Mouse (Mus musculus) neural tube, embryonic 15.5 days (tissue): Measurements from ENCODE around the gene Btbd18. TPM values are rescaled to one million over a fixed set of nuclear protein-coding genes. Genes with fewer than 3 reads are reported as not detected.

ENCODE experiments used
- ATAC-seq: fragments of 200-750 bp; cut with Nextera tagmentation; 2 replicates; pipeline ENCODE4 v1.8.0; 2017; ENCODE audit warnings: mild to moderate bottlenecking, moderate TSS enrichment, moderate library complexity; ENCODE audit not compliant: low FRiP score
- H3K27ac ChIP-seq: fragments of 300-500 bp; sonication (generic); replicated peaks from 2 replicates; pipeline ENCODE4 v1.5.1; 2015; ENCODE audit warnings: mild to moderate bottlenecking, inconsistent platforms
- H3K27me3 ChIP-seq: fragments of 300-500 bp; sonication (generic); replicated peaks from 2 replicates; pipeline ENCODE4 v1.6.1; 2015; ENCODE audit warnings: inconsistent platforms
- H3K36me3 ChIP-seq: fragments of 300-500 bp; sonication (generic); 2 replicates; pipeline ENCODE4 v1.6.1; 2015; ENCODE audit warnings: inconsistent platforms
- H3K4me1 ChIP-seq: fragments of 300-500 bp; sonication (generic); 2 replicates; pipeline ENCODE4 v1.6.1; 2015; ENCODE audit warnings: inconsistent platforms
- H3K4me2 ChIP-seq: fragments of 300-500 bp; sonication (generic); 2 replicates; pipeline ENCODE4 v1.6.1; 2015; ENCODE audit warnings: inconsistent platforms, mild to moderate bottlenecking, moderate library complexity
- H3K4me3 ChIP-seq: fragments of 300-500 bp; sonication (generic); replicated peaks from 2 replicates; pipeline ENCODE4 v1.5.1; 2015; ENCODE audit warnings: mild to moderate bottlenecking, inconsistent platforms
- H3K9ac ChIP-seq: fragments of 300-500 bp; sonication (generic); replicated peaks from 2 replicates; pipeline ENCODE4 v1.6.1; 2015; ENCODE audit warnings: mild to moderate bottlenecking, inconsistent platforms
- H3K9me3 ChIP-seq: fragments of 300-500 bp; sonication (generic); replicated peaks from 2 replicates; pipeline ENCODE4 v1.6.1; 2016; ENCODE audit warnings: inconsistent platforms
- WGBS: fragments of 180-500 bp; shearing (Covaris S2); methylation state at CpG from one replicate; pipeline ENCODE4 v1.1.7; 2015; ENCODE audit warnings: mixed read lengths; 5-methylcytosine and 5-hydroxymethylcytosine counted together
- polyA plus RNA-seq: library from polyadenylated mRNA; unstranded; fragments of >200 nt; fragmentation: Nextera tagmentation; extraction: Ambion mirVana; gene quantifications from 2 replicates; pipeline ENCODE4 v1.2.1, GENCODE M21; 2015

The Btbd18 gene
- polyA plus RNA-seq, 1 experiment from 2014 or later: 0.28 TPM

GRCm38 (mm10) chr2:84714422-84714810 lies 55.5 kb downstream of the Btbd18 start:
- Histone ChIP-seq H3K27me3 (no peaks in the 10 kb centered on the region), H3K4me3 (peak overlapping the region; percentile 95), H3K27ac (peak overlapping the region; percentile 97), H3K36me3 (peaks cover 11% of the 10 kb centered on the region), H3K4me1 (peaks cover 31% of the 10 kb centered on the region), H3K4me2 (peak overlapping the region; percentile 82), H3K9ac (peak overlapping the region; percentile 82), H3K9me3 (no peaks in the 10 kb centered on the region)
- peak; percentile 4 for ATAC-seq
- 0% methylated on average over 18 of the region's 26 CpGs for WGBS

- Histone ChIP-seq H3K4me2 (peak within 1 kb of the TSS; percentile 82), H3K9me3 (no peaks in the 10 kb centered on the region), H3K27ac (peak within 1 kb of the TSS; percentile 97), H3K4me3 (peak within 1 kb of the TSS; percentile 95), H3K9ac (peak within 1 kb of the TSS; percentile 82), H3K27me3 (no peaks in the 10 kb centered on the region), H3K36me3 (peaks cover 7% of the 10 kb centered on the region), H3K4me1 (peaks cover 27% of the 10 kb centered on the region)
- ATAC-seq: peak; percentile 97
- 3% methylated on average over 88 of the region's 107 CpGs for WGBS
Measured at GRCm38 (mm10) chr2:84714811-84715561, 56.1 kb downstream of the Btbd18 start, which contains the start of gene Zdhhc5. Gene Zdhhc5, minus strand, starts transcription at chr2:84715180.

- peaks cover 27% of the 10 kb centered on the region for H3K4me1 ChIP-seq
- peak overlapping the region; percentile 95 for H3K4me3 ChIP-seq
- WGBS: under 1% methylated on average over 33 of the region's 33 CpGs
- peak overlapping the region; percentile 97 for H3K27ac ChIP-seq
- no peaks in the 10 kb centered on the region for H3K27me3 ChIP-seq
- no peaks in the 10 kb centered on the region for H3K9me3 ChIP-seq
- peak overlapping the region; percentile 82 for H3K4me2 ChIP-seq
- H3K9ac ChIP-seq: peak overlapping the region; percentile 64
- no peaks in the 10 kb centered on the region for H3K36me3 ChIP-seq
- ATAC-seq: peak; percentile 97
Measured at GRCm38 (mm10) chr2:84715562-84716361, 56.9 kb downstream of the Btbd18 start.

DNA sequence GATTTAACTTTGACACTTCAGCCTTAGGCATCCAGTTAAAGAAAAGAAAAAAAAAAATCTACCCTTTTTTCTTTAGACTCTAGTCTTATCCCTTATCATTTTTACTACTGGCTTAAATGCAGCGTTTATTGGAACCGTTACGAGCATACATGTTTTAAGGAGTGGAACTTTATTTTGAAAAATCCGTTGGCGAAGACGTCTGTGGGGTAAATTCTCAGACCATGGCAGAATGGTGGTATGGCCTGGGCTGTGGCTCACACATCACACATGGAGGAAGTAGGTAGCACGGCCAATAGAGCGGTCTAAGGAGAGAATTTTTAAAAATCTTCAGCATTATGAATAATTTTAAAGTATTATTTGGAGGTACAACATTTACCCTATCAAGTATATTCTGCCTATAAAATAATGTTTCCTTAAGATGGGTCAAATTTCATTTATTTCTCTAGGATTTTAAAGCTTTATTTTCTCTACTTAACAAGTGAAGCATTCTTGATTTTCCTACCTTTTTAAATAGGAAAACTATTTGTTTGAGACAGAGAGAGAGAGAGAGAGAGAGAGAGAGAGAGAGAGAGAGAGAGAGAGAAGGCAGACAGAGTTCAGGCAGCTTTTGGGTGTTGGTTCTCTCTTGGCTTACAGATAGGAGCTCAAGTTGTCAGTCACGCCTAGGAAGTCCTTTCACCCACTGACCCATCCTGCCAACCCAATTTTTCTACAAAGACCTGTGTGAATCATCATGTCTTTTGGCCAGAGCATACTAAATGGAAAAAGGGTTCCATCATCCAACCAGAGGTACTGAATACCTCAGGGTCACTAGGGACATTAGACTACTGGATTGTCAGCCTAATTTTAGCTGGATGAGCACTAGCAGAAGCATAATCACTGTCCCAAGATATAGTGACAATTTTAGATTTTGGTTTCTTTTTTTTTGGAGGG lies 57.8 kb downstream of the Btbd18 start:
- Histone ChIP-seq H3K27me3 (no peaks in the 10 kb centered on the region), H3K9ac (peak overlapping the region; percentile 64), H3K4me1 (peaks cover 33% of the 10 kb centered on the region), H3K27ac (peak overlapping the region; percentile 97), H3K36me3 (peaks cover 3% of the 10 kb centered on the region; the same call in 1 of the 2 replicates), H3K9me3 (no peaks in the 10 kb centered on the region), H3K4me3 (peak overlapping the region; percentile 95), H3K4me2 (peak overlapping the region; percentile 82)
- WGBS: 38% methylated on average over 9 of the region's 9 CpGs
- ATAC-seq: no peak

- Histone ChIP-seq H3K9me3 (no peaks in the 10 kb centered on the region), H3K27ac (no peak overlapping the region), H3K4me1 (peaks cover 29% of the 10 kb centered on the region), H3K9ac (no peak overlapping the region), H3K4me3 (no peak overlapping the region), H3K27me3 (no peaks in the 10 kb centered on the region), H3K36me3 (peaks cover 4% of the 10 kb centered on the region; the same call in 1 of the 2 replicates), H3K4me2 (no peak overlapping the region)
- ATAC-seq: no peak
- WGBS: 94% methylated on average over 4 of the region's 4 CpGs
Measured at GRCm38 (mm10) chr2:84717357-84717756, 58.5 kb downstream of the Btbd18 start.

Other genes starting within 250 kb of the Btbd18 start
- 23.2 and 26.9 TPM in 2 replicates for gene Calcrl, start 233.7 kb upstream of the Btbd18 start, polyA plus RNA-seq
- 21.2 and 25.9 TPM in 2 replicates for gene Tfpi, start 182.3 kb upstream of the Btbd18 start, polyA plus RNA-seq
- 27.5 and 27.6 TPM in 2 replicates for gene Ctnnd1, start 8.3 kb upstream of the Btbd18 start, polyA plus RNA-seq
- 189 and 204 TPM in 2 replicates for gene Selenoh, start 11.7 kb downstream of the Btbd18 start, polyA plus RNA-seq
- not detected in 2 replicates for gene Gm28635, start 19.0 kb downstream of the Btbd18 start, polyA plus RNA-seq
- gene Med19, start 19.3 kb downstream of the Btbd18 start, polyA plus RNA-seq: 52.7 and 53.0 TPM in 2 replicates
- gene Tmx2, start 20.1 kb downstream of the Btbd18 start, polyA plus RNA-seq: 298 and 334 TPM in 2 replicates
- 15.6 and 17.6 TPM in 2 replicates for gene Zdhhc5, start 56.1 kb downstream of the Btbd18 start, polyA plus RNA-seq
- 19.7 and 23.8 TPM in 2 replicates for gene Clp1, start 68.3 kb downstream of the Btbd18 start, polyA plus RNA-seq
- gene Ypel4, start 75.0 kb downstream of the Btbd18 start, polyA plus RNA-seq: 15.0 and 16.2 TPM in 2 replicates
- 5.0 and 5.9 TPM in 2 replicates for gene Gm19426, start 84.6 kb downstream of the Btbd18 start, polyA plus RNA-seq
- gene Serping1, start 116.4 kb downstream of the Btbd18 start, polyA plus RNA-seq: 33.1 and 38.3 TPM in 2 replicates
- gene Ube2l6, start 139.7 kb downstream of the Btbd18 start, polyA plus RNA-seq: 20.1 and 30.9 TPM in 2 replicates
- gene Smtnl1, start 163.6 kb downstream of the Btbd18 start, polyA plus RNA-seq: not detected in 2 replicates
- 78.9 and 86.0 TPM in 2 replicates for gene Timm10, start 167.9 kb downstream of the Btbd18 start, polyA plus RNA-seq
- 1.3 and 5.0 TPM in 2 replicates for gene Slc43a1, start 179.8 kb downstream of the Btbd18 start, polyA plus RNA-seq
- gene Rtn4rl2, start 227.6 kb downstream of the Btbd18 start, polyA plus RNA-seq: 3.6 and 3.9 TPM in 2 replicates